Mouse (Mus musculus): ENCODE results near the gene Cd2bp2.

- TF ChIP-seq GATA1 (IDR thresholded peaks at IDR 0.05; ENCODE audit: borderline replicate concordance, low read length): no peak
- TF ChIP-seq FLI1 (IDR thresholded peaks at IDR 0.05; ENCODE audit: low read length): no peak
These were observed 51.4 kb downstream of the Cd2bp2 start for GRCm38 (mm10) chr7:127144412-127144811.

Measured in megakaryocyte, embryonic 14.5 days (primary cell).